Mouse (Mus musculus): ENCODE data around the gene Trpm8. TPM values are rescaled to one million over a fixed set of nuclear protein-coding genes. Genes with fewer than 3 reads are reported as not detected.

The Trpm8 gene
- total and polyA plus RNA-seq, 3 experiments = not detected

DNA sequence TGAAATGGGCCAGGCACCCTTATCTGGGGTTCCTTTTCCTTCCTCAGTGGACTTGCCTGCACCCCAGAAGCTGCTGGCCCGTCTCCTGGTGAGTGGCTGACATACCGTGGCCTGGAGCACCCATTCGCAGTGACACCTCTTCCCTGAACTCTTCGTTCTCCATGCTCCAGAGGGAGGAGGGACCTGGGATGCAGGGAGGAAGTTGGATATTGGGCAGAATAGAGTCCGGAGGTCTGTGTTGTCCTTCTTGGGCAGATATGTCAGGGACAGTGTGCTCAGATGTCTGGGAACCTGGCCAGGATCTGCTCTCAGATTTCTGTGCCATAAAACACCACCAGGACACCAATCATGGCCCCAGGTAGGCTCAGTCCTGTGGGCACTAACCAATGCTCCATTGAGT lies 37.4 kb upstream of the Trpm8 start:
- H3K4me2 ChIP-seq (ENCODE audit: insufficient read depth, low read depth, poor library complexity, severe bottlenecking) = no peak overlapping the region
- in situ Hi-C loops (cut with MboI; ENCODE audit: low pct_ligation_motif_present, low pct_unique_long_range_greater_than_20kb, low sequenced_read_pairs) (no loop called here), dilution Hi-C loops (cut with MboI; ENCODE audit: extremely low pct_ligation_motif_present, extremely low pct_unique_long_range_greater_than_20kb, low sequenced_read_pairs) (no loop called here)
- TF ChIP-seq CTCF (conservative IDR thresholded peaks at IDR 0.05 in 1 of 2, IDR thresholded peaks at IDR 0.05 in 1 of 2; ENCODE audit: low read depth in 2 of 2, low read length in 2 of 2) (no peak), TBP (conservative IDR thresholded peaks at IDR 0.05; ENCODE audit: low read depth, low read length) (no peak), MXI1 (IDR thresholded peaks at IDR 0.05; ENCODE audit: low read depth, low read length) (no peak), E2F4 (IDR thresholded peaks at IDR 0.05; ENCODE audit: insufficient replicate concordance, low read depth, low read length) (no peak), SMC3 (IDR thresholded peaks at IDR 0.05; ENCODE audit: low read depth, low read length) (no peak), ETS1 (conservative IDR thresholded peaks at IDR 0.05; ENCODE audit: low read depth, low read length) (no peak), EP300 (IDR thresholded peaks at IDR 0.05; ENCODE audit: low read length) (no peak), USF2 (conservative IDR thresholded peaks at IDR 0.05; ENCODE audit: low read depth, low read length) (no peak), RAD21 (IDR thresholded peaks at IDR 0.05; ENCODE audit: low read depth, low read length) (no peak)
- no peak for DNase-seq (ENCODE audit: extremely low read depth)
- no peak overlapping the region for H3K27ac ChIP-seq (ENCODE audit: insufficient read depth, low read depth)
- no peaks in the 10 kb centered on the region for H3K36me3 ChIP-seq (replicated peaks in 1 of 2; ENCODE audit: control insufficient read depth in 1 of 2, insufficient read depth in 1 of 2, low read length in 1 of 2)
- H3K27me3 ChIP-seq (replicated peaks) = peaks cover 36% of the 10 kb centered on the region
- H3K4me3 ChIP-seq (replicated peaks in 1 of 3; ENCODE audit: low read depth in 2 of 3, low read length in 2 of 3, poor library complexity in 1 of 3) = no peak overlapping the region
- H3K4me1 ChIP-seq (ENCODE audit: control insufficient read depth in 1 of 2, insufficient read depth in 2 of 2) = no peaks in the 10 kb centered on the region
- no peaks in the 10 kb centered on the region for H3K79me2 ChIP-seq (replicated peaks; ENCODE audit: control insufficient read depth, extremely low read depth, insufficient read depth, poor library complexity, severe bottlenecking)
- H3K9ac ChIP-seq (ENCODE audit: insufficient read depth, low read depth) = no peak overlapping the region
- peaks cover 74% of the 10 kb centered on the region for H3K9me3 ChIP-seq (replicated peaks; ENCODE audit: low read length)

DNA sequence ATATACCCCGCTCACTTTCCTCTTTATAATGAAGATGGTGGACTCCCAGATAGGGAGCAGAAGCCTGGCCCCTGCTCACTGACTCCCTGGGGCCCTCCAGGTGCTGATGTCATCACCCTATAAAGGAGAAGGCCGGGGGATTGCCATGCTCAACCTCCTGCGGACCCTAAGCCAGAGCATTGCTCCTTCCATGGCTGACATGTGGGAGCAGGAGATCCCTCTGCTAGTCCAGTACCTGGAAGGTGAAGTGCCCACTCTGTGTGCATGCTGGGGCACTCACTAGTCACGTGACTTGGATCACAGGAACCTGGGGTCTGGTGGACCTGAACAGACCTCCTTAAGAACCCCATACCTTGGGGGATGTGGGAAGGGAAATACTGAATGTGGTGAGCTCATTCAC lies 36.9 kb upstream of the Trpm8 start:
- no peak for DNase-seq (ENCODE audit: extremely low read depth)
- TF ChIP-seq BHLHE40 (IDR thresholded peaks at IDR 0.05; ENCODE audit: low read depth, low read length) (peak; percentile 20; the same call in 1 of the 2 replicates), ZNF384 (IDR thresholded peaks at IDR 0.05; ENCODE audit: low read depth, low read length) (no peak)
- H3K9ac ChIP-seq (ENCODE audit: insufficient read depth, low read depth) = no peak overlapping the region
- peaks cover 34% of the 10 kb centered on the region for H3K27me3 ChIP-seq (replicated peaks)
- no peaks in the 10 kb centered on the region for H3K79me2 ChIP-seq (replicated peaks; ENCODE audit: control insufficient read depth, extremely low read depth, insufficient read depth, poor library complexity, severe bottlenecking)
- dilution Hi-C loops (cut with MboI; ENCODE audit: extremely low pct_ligation_motif_present, extremely low pct_unique_long_range_greater_than_20kb, low sequenced_read_pairs) = no loop called here
- peaks cover 72% of the 10 kb centered on the region for H3K9me3 ChIP-seq (replicated peaks; ENCODE audit: low read length)
- in situ Hi-C loops (cut with MboI; ENCODE audit: low pct_ligation_motif_present, low pct_unique_long_range_greater_than_20kb, low sequenced_read_pairs) = no loop called here
- no peaks in the 10 kb centered on the region for H3K4me1 ChIP-seq (ENCODE audit: control insufficient read depth in 1 of 2, insufficient read depth in 2 of 2)
- no peak overlapping the region for H3K4me3 ChIP-seq (replicated peaks in 1 of 3; ENCODE audit: low read depth in 2 of 3, low read length in 2 of 3, poor library complexity in 1 of 3)
- no peak overlapping the region for H3K4me2 ChIP-seq (ENCODE audit: insufficient read depth, low read depth, poor library complexity, severe bottlenecking)
- no peaks in the 10 kb centered on the region for H3K36me3 ChIP-seq (replicated peaks in 1 of 2; ENCODE audit: control insufficient read depth in 1 of 2, insufficient read depth in 1 of 2, low read length in 1 of 2)
- no peak overlapping the region for H3K27ac ChIP-seq (ENCODE audit: insufficient read depth, low read depth)

DNA sequence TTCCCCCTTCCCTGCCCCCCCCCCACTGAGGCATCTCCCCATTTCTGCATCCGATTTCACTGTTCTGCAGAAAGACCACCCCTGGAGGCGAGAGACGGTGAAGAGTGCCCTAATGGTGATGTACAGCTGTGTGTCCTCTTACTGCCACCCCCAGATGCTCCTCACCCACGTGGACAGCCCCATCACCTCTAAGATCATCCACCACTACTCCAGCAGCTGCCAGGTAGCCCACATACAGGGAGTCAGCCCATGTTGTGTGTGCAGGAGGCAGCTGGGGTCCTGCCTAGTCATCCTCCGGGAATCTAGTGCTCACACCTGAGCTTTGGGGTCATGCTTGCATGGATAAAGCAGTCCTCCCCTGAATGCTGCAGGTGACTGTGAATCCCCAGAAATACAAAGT lies 33.6 kb upstream of the Trpm8 start:
- in situ Hi-C loops (cut with MboI; ENCODE audit: low pct_ligation_motif_present, low pct_unique_long_range_greater_than_20kb, low sequenced_read_pairs) = no loop called here
- dilution Hi-C loops (cut with MboI; ENCODE audit: extremely low pct_ligation_motif_present, extremely low pct_unique_long_range_greater_than_20kb, low sequenced_read_pairs) = no loop called here
- peaks cover 17% of the 10 kb centered on the region for H3K27me3 ChIP-seq (replicated peaks)
- no peak overlapping the region for H3K4me2 ChIP-seq (ENCODE audit: insufficient read depth, low read depth, poor library complexity, severe bottlenecking)
- H3K4me1 ChIP-seq (ENCODE audit: control insufficient read depth in 1 of 2, insufficient read depth in 2 of 2) = no peaks in the 10 kb centered on the region
- no peak for DNase-seq (ENCODE audit: extremely low read depth)
- TF ChIP-seq USF2 (conservative IDR thresholded peaks at IDR 0.05; ENCODE audit: low read depth, low read length) = no peak
- no peak for TF ChIP-seq ELF1 (IDR thresholded peaks at IDR 0.05; ENCODE audit: low read depth, low read length)
- no peak for TF ChIP-seq NRF1 (IDR thresholded peaks at IDR 0.05; ENCODE audit: low read depth, low read length)
- no peak for TF ChIP-seq E2F4 (IDR thresholded peaks at IDR 0.05; ENCODE audit: insufficient replicate concordance, low read depth, low read length)
- no peak for TF ChIP-seq USF1 (IDR thresholded peaks at IDR 0.05; ENCODE audit: low read depth, low read length)
- no peak for TF ChIP-seq ZMIZ1 (IDR thresholded peaks at IDR 0.05; ENCODE audit: low read depth, low read length)
- no peak for TF ChIP-seq RAD21 (IDR thresholded peaks at IDR 0.05; ENCODE audit: low read depth, low read length)
- no peak for TF ChIP-seq ZKSCAN1 (IDR thresholded peaks at IDR 0.05; ENCODE audit: borderline replicate concordance, low read depth, low read length)
- TF ChIP-seq GABPA (IDR thresholded peaks at IDR 0.05; ENCODE audit: insufficient replicate concordance, low read depth, low read length) = no peak
- no peak for TF ChIP-seq UBTF (IDR thresholded peaks at IDR 0.05; ENCODE audit: low read depth, low read length)
- no peak for TF ChIP-seq POLR2A (IDR thresholded peaks at IDR 0.05; ENCODE audit: low read depth, low read length)
- no peak for TF ChIP-seq CHD2 (IDR thresholded peaks at IDR 0.05; ENCODE audit: low read length)
- TF ChIP-seq RCOR1 (conservative IDR thresholded peaks at IDR 0.05; ENCODE audit: low read depth, low read length) = no peak
- no peak for TF ChIP-seq MXI1 (IDR thresholded peaks at IDR 0.05; ENCODE audit: low read depth, low read length)
- no peak for TF ChIP-seq MAX (IDR thresholded peaks at IDR 0.05; ENCODE audit: low read length)
- no peak for TF ChIP-seq JUN (IDR thresholded peaks at IDR 0.05; ENCODE audit: insufficient read depth, low read depth, low read length)
- no peak overlapping the region for H3K9ac ChIP-seq (ENCODE audit: insufficient read depth, low read depth)
- H3K36me3 ChIP-seq (replicated peaks in 1 of 2; ENCODE audit: control insufficient read depth in 1 of 2, insufficient read depth in 1 of 2, low read length in 1 of 2) = no peaks in the 10 kb centered on the region
- no peak overlapping the region for H3K27ac ChIP-seq (ENCODE audit: insufficient read depth, low read depth)
- no peaks in the 10 kb centered on the region for H3K79me2 ChIP-seq (replicated peaks; ENCODE audit: control insufficient read depth, extremely low read depth, insufficient read depth, poor library complexity, severe bottlenecking)
- no peak overlapping the region for H3K4me3 ChIP-seq (replicated peaks in 1 of 3; ENCODE audit: low read depth in 2 of 3, low read length in 2 of 3, poor library complexity in 1 of 3)
- peaks cover 72% of the 10 kb centered on the region for H3K9me3 ChIP-seq (replicated peaks; ENCODE audit: low read length)
